Mouse (Mus musculus): ENCODE data around the gene Cat.
A peak's percentile ranks its signal among the peaks of the same experiment; 100 is the strongest.

Cat gene

DNA sequence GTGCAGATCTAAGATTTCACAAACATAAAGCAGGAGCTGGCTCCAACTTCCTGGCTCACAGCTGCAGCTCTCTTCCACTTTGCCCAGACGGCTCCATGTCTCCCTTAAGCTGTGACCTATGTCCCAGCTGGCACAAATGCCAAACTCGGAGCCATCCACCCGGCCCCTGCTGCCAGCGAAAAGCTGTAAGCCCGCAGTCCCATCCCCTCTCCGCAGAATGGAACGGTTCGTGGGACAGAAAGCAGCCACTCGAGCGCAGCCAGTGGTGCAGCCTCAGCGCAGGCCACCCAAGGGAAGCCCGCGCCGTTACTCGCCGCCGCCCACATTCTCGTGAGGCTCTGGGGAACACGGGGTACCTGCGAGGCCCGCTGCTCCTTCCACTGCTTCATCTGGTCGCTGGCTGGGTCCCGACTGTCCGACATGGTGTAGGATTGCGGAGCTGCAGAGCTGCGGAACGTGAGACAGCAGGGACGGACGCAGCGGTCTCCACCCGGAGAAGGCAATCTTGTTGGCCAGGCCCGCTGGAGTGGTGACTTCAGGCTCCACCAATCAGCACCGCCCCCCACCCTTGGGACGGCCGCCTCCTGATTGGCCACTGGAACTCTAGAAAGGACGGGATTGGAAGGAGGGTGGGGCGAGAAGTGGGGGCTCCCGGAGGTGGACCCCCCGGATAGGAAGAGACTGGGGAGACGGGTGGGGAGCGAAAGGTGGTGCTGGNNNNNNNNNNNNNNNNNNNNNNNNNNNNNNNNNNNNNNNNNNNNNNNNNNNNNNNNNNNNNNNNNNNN is at the start of gene Cat:
Cat (minus strand) TSS at position 544 of the 785 bp plus-strand sequence.
- DNase-seq, result peak; percentile 99

DNA sequence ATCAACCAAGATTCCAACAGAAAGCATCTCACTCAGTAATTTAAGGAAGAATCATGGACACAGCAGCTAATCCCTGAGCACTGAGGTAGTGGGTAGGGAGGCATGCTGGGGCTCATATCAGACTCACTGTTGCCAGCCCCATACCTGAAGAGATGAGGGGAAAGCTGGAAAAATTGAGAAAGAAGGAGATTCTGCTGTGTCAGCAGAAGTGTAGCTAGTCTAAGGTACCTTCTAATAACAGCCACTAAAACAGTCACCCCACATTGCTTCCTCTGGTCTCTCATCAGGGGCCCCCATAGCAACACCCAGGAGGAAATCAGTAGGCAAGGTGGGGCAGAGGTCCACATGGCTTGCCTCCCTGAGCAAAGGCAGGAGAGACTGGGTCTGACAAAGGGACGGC is 40.6 kb upstream of the Cat start:
- DNase-seq, result no peak

DNA sequence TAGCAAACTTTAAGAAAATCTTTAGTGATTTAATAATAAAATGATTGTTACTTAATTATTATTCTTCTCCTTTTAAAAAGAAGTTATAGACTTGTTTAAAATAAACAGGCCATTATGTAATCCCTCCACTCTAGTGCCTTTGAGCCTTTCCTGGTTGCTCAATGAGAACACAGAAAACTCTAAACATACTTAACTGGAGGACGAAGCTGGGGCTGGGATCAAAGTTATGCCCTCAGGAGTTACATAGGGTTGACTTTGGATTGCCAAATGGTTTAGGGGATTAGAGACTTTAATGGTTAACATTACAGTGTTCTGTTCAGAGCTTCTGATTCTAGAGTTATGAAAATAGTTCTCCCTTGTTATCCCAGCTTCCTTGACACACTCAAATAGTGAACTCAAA is 31.5 kb upstream of the Cat start:
- DNase-seq, result no peak

DNA sequence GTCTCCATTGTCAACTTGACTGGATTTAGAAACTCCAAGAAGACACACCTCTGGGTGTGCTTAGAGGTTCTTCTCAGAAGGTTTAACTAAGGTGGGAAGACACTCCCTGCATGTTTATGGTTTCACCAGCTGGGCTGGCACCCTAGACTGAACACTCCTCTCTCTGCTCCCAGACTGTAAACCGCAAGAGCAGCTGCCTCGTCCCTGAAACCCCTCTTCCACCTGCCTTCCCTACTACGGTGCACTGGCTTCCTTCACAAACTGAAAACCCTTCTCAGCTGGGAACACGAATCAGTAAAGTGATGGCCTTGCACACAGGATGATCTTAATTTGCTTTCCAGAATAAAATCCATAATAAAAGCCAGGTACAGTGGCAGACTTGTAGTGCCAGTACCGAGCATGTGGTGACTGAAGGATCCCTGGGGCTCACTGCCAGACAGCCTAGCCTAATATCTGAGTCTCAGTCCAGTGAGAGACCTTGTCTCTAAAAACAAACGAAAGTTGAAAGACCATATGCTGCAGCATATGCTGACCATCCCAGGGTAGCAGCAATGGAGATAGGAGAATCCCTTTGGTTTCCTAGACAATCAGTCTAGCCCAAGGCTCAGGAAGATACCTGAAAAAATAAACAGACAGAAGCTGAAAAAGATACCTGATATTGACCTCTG is 30.7 kb upstream of the Cat start:
- DNase-seq, result no peak

DNA sequence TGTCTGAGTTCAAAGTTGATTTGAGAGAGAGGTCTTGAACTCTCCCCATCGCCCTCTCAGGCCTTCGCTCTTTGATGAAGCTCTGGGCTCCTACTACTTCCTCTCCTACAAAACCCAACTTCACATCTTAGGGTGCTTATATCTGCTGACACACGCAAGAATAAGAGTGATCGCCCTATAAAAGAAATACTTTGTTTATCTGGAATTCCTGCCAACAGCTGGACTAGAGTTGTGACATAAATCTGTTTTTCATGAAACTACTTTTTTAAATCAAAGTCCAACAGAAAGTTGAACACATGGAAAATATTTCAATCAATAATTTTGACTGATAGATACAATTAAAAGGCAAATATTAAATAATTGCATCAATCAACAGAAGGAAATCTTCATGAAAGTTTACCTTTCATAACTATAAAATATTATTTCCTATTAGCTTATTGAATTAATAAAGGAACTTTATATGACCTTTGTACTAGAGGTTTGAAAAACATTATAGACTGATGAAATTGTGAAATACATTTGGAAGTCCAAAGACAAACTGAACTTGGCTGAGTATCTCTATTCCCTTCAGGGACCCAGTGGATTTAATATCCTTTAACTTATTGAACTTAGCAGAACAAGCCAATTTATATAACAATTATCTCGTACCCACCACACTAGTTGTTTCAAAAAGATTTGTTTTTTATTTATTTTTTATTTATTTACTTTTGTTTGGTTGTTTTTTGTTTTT is 27.3 kb upstream of the Cat start:
- DNase-seq, result no peak

DNA sequence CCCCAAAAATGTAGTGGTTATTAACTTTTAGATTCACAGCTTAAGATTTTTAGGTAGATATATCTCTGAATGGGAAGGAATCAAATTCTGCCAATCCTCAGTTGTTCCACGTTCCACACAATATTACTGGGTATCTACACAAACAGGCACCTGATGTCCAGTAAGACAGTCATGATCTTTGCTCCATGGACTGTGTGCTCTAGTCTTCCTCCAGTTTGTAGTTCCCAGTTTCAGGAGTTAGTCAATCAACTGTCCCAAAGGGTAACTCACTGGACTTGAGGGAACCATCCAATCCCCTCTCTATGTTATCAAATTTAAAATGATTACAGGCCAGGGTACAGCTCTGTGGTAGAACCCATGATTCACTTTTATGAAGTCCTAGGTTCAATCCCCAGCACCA is 26.7 kb upstream of the Cat start:
- no peak for DNase-seq

DNA sequence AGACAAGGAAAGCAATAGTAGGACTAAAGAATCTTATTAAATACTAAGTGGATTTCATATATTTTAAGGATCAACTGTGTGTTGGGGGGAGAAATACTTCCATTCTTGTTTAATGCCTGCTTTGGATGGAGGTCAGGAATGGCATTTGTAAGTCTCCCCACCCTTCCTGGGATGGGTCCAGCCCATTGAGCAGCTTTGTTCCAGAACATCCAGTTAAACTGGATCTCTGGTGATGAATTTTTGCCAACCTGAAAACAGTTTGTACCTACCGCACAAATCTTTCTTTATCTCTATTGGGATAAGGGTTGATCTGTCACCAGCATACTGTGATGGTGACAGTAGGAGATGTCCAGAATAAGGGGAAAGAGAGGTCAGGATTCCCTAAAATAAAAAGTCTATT is 26.1 kb upstream of the Cat start:
- DNase-seq, result no peak

DNA sequence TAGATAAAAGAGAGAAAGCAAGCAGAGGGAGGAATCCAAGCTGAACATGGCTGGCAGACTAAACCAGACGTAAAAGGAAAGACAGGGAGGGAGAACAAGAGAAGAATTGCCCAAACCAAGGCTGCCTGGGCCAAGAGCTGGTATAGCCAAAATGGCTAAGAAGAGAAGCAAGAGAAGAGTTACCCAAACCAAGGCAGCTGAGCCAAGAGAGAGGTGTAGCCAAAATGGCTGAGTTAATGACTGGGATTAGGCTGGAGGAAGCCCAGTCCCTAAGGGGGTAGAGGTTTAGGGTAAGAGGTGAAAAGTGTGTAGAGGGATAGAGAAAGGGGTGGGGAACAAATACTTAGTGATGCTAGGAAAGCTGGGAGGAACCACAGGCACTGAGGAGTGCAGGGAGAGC is 22.7 kb upstream of the Cat start:
- no peak for DNase-seq

DNA sequence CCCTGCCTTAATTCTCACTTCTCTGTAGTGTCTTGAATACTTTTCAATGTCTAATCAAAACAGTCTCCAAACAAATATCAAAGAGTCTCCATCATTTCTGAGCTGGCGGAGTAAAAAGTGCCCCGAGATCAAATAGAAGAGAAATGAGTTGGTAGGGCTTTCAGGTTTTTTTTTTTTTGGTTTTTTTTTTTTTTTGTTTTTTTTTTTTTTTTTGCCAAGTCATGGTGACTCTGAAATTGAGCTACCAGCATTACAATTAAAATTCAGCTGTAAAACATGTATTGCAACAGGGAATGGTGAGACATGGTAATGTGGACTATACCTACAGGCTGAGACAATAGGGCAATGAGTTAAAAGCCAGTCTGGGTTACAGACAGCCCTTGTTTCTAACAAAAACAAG is 21.0 kb upstream of the Cat start:
- no peak for DNase-seq

DNA sequence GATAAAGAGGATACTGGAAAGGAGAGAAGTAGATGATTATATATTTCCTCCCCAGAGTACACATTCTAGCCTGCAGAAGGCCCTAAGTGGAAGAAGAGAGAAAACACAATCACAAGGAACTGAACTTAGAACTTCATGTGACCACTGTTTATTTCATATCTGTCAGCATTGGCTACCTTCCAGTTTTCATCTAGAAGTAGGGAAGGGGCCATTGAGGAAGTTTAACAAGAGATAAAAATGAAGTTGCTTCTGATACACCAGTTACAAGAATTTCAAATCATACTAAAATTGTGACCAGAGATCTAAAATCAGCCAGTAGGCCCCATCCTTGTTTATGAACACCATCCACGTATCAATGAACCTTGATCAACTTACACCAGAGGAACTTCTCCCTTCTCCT is 19.5 kb upstream of the Cat start:
- no peak for DNase-seq

DNA sequence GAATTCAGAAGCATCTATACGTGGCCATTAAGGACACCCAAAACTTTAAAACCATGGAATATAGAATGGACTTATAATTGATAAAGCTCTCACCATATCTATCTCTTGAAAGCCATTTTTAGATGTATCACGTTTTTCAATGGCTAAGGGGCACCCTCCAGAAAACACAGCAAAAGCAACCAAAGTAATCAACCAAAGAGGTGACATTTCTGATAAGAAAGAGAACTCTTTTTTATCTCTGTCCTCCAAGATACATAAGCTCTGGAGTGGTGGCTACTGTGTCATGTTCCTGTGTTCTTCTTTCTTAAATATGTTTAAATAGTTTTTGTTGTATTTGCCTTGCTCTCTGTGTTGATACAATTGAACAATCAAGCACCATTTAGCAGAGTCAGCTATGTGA is 15.8 kb upstream of the Cat start:
- no peak for DNase-seq

DNA sequence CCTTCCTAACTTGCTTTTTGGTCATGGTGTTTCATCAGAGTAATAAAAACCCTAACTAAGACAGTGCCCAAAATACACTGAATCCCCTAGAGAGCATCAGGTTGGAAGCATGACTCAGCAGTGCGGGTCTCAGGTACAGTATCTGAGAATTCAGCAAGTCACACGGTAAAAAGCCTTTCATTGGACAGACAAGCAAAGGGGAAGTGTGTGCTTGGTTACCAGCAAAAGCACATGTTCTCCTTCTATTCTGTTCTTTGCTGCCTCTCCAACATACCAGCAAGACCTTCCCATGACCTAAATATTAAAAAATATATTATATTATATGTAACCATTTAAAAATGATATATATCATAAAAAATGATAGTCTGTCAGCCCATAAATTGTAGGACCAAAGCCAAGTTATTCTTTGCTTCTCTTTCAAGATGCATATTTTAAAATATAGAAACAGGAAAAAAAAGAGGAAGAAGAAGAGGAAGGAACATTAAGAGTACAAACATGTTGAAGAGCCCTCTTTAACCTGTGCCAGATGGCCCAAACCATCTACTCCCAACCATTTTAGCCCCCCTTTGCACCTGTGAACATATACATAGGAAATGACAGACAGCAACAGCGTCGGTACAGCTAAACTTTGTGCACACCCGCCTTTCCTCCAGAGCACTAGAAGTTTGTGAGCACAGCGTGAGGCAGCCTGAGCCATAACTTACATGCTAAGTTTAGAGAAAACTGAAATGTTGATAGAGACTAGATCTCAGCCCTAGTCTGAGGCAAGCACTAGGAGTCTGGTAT is 10.9 kb upstream of the Cat start:
- DNase-seq, result no peak

DNA sequence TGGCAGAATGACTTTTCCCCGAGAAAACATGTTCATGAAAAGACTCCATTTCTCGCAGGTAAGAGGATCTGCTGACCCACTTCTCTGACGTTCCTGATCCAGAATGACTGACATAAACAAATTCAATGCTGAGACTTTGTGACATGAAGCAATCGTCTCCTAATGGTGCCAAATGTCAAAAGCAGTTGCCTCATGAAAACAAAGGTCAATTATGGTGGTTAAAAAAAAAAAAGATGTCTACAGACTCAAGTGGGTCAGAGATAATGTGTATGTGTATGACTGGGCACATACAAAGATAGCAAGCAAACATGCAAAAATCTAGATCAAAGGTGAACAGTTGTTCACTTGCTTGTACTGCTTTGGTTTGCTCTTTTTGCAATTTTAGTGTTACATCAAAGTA is 8.9 kb upstream of the Cat start:
- no peak for DNase-seq

DNA sequence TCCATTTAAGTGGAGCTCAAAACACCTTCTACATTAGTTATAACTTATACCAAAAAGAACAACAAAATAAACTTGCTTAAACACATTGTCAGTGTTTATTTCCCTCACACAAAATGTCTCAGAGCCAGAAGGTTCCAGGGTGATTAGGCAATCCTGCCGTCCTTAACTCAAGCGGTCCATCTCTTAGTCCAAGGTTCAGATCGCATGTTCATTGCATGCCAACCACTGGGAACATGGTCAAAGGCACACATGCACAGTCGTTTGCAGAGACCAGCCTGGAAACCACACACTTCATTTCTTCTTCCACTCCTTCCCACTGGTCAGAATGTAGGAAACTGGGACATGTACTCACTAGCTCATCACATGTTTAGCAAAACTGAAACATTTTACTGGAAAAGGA is 7.6 kb upstream of the Cat start:
- no peak for DNase-seq

DNA sequence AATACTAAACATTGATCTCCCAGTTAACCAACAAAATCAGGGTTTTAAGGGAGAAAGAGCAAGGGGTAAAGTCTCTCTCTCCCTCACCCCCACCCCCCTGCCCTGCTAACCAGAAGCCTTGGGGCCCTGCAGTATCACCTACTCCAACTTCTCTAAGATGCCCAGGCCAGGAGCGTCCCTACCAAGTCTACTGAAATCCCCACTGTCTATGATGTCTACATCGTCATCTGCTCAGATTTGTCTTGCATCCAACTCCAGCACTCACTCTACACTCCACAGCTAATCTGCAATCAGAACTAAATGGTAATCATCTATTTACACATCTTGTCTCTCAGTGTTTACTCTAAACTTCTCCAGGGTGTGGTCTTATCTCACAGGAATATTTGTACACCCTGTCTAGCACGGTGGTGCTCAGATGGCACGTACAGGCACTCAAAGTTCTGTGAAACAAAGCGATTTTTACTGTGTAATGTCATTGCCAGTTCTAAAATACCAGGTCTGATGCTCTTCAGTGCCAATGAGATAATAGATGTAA is 907 bp downstream of the Cat start:
- DNase-seq, result no peak

DNA sequence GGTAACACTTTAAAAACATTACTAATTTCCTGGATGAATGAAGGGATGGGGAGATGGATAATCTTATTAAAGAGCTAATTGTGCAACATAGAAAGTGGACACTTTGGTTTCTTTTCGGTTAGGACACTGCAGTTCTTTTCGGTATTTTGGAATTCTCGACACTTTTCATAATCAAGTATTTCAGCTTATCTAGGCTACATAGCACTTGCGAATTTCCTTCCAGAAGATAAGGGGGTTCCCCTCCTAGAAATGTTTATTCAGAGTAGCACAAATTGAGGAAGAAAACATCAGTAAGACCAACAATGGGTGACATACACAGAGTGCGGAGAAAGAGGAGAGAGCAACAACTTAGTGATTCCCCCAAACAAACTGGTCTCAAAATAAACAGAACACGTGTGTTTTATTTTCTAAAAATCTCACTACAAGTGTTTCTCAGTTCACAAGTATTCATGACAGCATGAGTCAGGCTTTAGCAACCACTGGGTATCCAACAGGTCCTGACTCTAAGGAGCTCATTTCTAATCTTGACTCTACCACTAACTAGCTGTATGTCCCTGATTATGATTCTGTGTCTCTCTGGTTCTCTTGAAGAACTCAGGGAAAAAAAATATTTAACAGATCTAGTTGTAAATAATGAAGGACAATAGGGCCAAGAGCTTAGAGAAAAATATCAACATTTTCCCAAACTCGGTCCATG is 1.5 kb downstream of the Cat start:
- no peak for DNase-seq

DNA sequence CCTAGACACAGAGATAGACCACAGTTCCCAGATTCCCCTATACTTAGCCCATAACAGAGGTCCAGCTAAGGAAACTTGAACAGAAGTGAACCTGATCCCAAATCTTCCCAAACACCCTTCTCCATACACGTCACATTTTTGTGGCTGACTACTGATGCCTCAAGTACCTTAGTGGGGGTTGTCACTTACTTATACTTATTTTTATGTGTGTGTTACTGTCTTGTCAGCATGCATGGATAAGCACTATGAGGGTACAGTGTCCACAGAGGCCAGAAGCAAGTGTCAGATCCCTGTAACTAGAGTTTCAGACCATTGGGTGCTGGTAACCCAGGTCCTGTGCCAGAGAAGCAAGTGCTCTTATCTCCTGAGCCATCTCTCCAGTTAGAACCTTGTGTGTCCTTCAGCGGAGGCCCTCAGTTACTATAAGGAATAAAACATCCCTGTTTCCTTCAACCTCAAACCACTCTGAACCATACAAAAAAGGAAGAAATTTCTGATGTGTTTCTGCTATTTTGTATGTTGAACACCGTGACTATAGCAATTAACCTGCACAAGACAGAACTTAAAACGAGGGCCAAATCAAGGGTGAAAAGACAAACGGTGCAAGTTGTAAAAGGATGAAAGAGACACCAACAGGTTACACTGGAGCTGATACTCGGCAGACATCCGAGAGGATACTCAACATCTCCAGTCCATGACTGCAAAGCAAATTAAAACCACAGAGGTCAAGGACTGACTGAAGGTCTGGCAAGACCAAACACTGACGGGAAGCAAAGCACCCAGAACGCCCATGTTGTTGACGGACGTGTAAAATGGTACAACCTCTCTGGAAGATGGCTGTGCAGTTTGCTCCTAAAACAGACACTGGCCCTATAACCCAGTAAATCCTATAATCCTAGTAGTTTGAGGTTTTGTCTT is 3.4 kb downstream of the Cat start:
- DNase-seq, result no peak

DNA sequence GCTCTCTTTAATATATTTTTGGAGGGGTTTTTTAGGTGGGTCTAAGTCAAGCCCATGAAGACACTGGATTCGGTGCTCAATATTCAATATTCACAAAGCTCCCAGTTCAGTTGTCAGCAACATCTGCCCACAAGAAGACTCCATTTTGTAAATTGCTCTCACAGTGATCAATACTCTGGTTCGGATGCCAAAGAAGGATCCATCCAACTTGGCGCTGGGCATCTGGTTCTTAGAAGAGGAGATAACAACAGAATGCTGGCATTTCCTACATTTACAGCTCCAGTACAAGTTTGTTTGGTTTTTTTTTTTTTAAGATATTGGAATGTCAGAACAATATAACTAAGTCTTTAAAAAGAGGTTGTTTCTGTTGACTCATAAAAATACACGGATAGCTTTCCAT is 4.1 kb downstream of the Cat start:
- DNase-seq, result no peak

DNA sequence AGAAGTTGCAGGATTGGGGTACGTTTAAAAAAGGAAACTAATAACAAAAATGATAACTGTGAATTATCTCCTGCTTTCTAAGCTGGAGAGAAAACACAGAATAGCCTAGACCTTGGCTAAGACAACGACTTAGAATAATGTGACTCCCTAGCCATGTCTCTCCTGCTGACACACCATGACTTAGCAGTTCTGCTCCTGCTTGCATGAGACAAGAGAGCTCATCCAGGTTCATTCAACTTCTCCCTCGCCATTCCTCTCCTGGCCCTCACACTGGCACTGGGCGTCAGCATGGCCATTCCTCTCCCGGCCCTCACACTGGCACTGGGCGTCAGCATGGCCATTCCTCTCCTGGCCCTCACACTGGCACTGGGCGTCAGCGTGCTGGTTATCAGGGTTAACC is 4.7 kb downstream of the Cat start:
- peak; percentile 69 for DNase-seq

DNA sequence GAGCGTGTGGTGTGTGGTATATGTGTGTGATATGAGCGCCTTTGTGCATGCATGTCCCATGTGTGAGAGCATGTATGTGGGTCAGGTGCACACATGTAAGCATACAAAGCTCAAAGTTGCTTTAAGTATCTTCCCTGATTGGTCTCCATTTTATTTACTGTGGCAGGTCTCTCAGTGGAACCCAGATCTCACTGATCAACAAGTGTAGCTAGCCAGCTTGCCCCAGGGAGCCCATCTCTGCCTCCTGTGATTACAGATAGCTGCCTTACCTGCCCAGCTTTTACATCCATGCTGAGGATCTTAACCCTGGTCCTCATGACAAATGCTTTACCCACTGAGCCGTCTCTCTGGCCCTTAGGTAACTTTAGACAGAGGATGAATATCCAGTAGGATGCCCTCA is 6.6 kb downstream of the Cat start:
- no peak for DNase-seq

DNA sequence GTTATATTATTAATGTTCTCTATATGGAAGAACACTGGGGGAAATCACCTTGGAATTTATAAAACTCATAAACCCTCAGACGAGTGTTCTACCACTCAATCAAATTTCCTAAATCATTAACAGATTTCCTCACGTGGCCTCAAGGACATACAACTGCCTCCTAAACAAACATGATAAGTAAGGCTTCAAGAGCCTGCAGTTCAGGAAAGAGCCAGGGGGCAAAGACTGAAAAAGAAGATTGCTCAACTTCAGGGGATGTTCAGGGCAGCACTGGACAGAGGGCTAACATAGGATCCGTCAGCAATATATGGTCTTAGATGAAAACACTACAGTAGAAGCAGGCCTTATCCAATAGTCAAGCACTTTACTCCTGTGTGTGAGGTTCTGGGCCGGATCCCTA is 7.5 kb downstream of the Cat start:
- DNase-seq, result peak; percentile 73
